Mouse (Mus musculus): ENCODE measurements around the gene 1700001J03Rik.

- no peak for TF ChIP-seq CTCF (conservative IDR thresholded peaks at IDR 0.05; ENCODE audit: insufficient read depth, insufficient read length, low read depth, low read length)
- TF ChIP-seq POLR2A (IDR thresholded peaks at IDR 0.05; ENCODE audit: low read depth, low read length), result no peak
Measured at GRCm38 (mm10) chr5:146227496-146227895, 42.4 kb upstream of the 1700001J03Rik start.
